Mouse (Mus musculus) myocyte (in vitro differentiated cells): ENCODE measurements around the gene Cmtm1.
"Not testable (repeated sequence)": the region's sequence is repeated elsewhere in the genome, so short reads cannot be mapped to it uniquely, and the experiment has no call there.

ENCODE experiments used
- E2F4 ChIP-seq: IDR thresholded peaks from one replicate; pipeline ENCODE4 v1.6.1; 2011; ENCODE audit warnings: mild to moderate bottlenecking, control low read depth, moderate library complexity; ENCODE audit not compliant: insufficient read depth
- MAX ChIP-seq: IDR thresholded peaks from one replicate; pipeline ENCODE4 v1.6.1; 2011; ENCODE audit warnings: low read depth, mild to moderate bottlenecking, control low read depth
- POLR2A ChIP-seq: IDR thresholded peaks from one replicate; pipeline ENCODE4 v1.6.1; 2011; ENCODE audit warnings: low read depth, mild to moderate bottlenecking, control low read depth, moderate library complexity; ENCODE audit not compliant: insufficient read length
- USF1 ChIP-seq: IDR thresholded peaks from one replicate; pipeline ENCODE4 v1.6.1; 2011; ENCODE audit warnings: low read depth, mild to moderate bottlenecking, control low read depth, moderate library complexity

GRCm38 (mm10) chr8:104293081-104293480 lies 16.9 kb downstream of the Cmtm1 start, which contains the start of gene Cmtm2a:
- not testable (repeated sequence) for TF ChIP-seq POLR2A, USF1, E2F4, MAX
